Mouse (Mus musculus) gastrocnemius, adult 8-10 months (tissue): Measurements from ENCODE around the gene Polr3f. TPM values are rescaled to one million over a fixed set of nuclear protein-coding genes. Genes with fewer than 3 reads are reported as not detected.

Source experiments
- DNase-seq, 2 experiments: peaks; one replicate each; pipeline ENCODE4 v3.0.0; 2022; ENCODE audit warnings: low spot score in 2 of 2
- total RNA-seq, 4 experiments: library from RNA; stranded (reverse); gene quantifications; 2 replicates each; pipeline ENCODE4 v1.2.4; 2022

Gene Polr3f
- total RNA-seq, 4 experiments from 2014 or later: 7.4 to 10.5 (median 9.1) TPM

GRCm38 (mm10) chr2:144588723-144589122 is 61.2 kb downstream of the Polr3f start:
- DNase-seq: no peak

Other genes with a start within 250 kb of the Polr3f start
- not detected for gene Ovol2, start 195.6 kb upstream of the Polr3f start, total RNA-seq
- gene Kat14, start 158.7 kb upstream of the Polr3f start, total RNA-seq: 10 to 100 TPM; 19.3 to 28.7 (median 23.0) TPM
- gene Pet117, start 158.7 kb upstream of the Polr3f start, total RNA-seq: 1 to 10 TPM; 2.1 to 8.4 (median 5.7) TPM
- gene Dzank1, start 304 bp upstream of the Polr3f start, total RNA-seq: under 1 TPM; 0.29 to 0.73 (median 0.35) TPM
- gene Rbbp9, start 23.2 kb downstream of the Polr3f start, total RNA-seq: 1 to 10 TPM; 3.9 to 7.2 (median 5.0) TPM
- gene Sec23b, start 28.5 kb downstream of the Polr3f start, total RNA-seq: 10 to 100 TPM in 3 of 4 experiments, 1 to 10 TPM in 1; 10.0 to 15.2 (median 11.8) TPM
- gene Smim26, start 66.3 kb downstream of the Polr3f start, total RNA-seq: 100 to 1,000 TPM in 2 of 4 experiments, 10 to 100 TPM in 2; 94.1 to 102 (median 99.2) TPM
- 10 to 100 TPM; 13.1 to 16.1 (median 15.2) TPM for gene Dtd1, start 72.2 kb downstream of the Polr3f start, total RNA-seq